Mouse (Mus musculus) bone marrow macrophage, adult 2 months (primary cell): ENCODE measurements at regions not wholly inside any gene's neighbourhood (a gene's known extent, or its start where the extent isn't known, plus 50 kb on each side); places are given as distances from the start of the nearest gene placed in this dataset.

Experiments
- CTCF ChIP-seq: IDR thresholded peaks from 2 replicates; pipeline ENCODE4 v1.5.1; 2012; ENCODE audit warnings: low read depth, mild to moderate bottlenecking, low read length, moderate library complexity
- POLR2A ChIP-seq: IDR thresholded peaks from 2 replicates; pipeline ENCODE4 v1.6.1; 2012; ENCODE audit warnings: mild to moderate bottlenecking, low read depth, low read length, borderline replicate concordance

GRCm38 (mm10) chr9:47987266-47987665, 174.6 kb upstream of the Nxpe4 start:
- TF ChIP-seq POLR2A, result no peak
- TF ChIP-seq CTCF, result no peak
